Mouse (Mus musculus) kidney, adult 11 months (tissue): ENCODE measurements around the gene Met.

Experiments
- DNase-seq: peaks from one replicate; pipeline ENCODE4 v3.0.0; 2022

The Met gene

DNA sequence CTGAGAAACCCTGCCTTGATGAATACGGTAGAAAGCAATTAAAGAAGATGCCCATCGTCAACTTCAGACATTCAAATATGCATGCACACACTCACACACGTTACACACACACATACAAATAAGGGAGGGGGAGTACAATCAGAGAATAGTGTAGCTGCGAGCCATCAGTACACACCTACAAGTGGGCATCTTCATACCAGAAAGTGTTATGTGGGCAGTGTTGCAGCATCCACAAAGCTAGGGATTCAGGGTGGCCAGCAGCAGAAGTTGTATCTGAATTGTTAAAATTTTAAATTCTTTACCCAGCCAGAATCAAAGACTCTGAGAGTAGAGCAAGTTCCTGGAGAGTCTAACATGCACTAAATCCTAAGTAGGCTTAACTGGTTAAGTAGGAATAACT, 157.2 kb downstream of the Met start:
- no peak for DNase-seq

DNA sequence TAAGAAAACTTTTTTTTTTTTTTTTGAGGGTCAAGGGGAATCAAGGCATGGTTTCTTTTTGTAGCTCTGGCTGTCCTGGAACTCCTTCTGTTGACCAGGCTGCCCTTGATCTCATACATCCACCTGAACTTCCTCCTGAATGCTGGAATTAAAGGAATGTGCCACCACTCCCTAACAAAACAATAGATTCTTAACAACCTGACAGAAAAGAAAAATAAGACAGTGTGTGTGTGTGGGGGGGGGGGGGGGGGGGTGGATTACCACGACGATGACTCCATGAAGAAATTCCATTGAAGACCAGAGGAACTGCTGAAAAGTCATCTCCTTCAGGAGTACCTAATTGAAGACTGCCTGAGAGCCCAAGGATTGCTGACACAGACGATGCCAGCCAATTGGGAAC, 157.8 kb downstream of the Met start:
- no peak for DNase-seq
